Mouse (Mus musculus): ENCODE results near the gene Serpina1b. TPM values are rescaled to one million over a fixed set of nuclear protein-coding genes. Genes with fewer than 3 reads are reported as not detected.
"Not testable (repeated sequence)": the region's sequence is repeated elsewhere in the genome, so short reads cannot be mapped to it uniquely, and the experiment has no call there.

Gene Serpina1b
- polyA plus RNA-seq, 1 experiment from 2014 or later = 0.50 TPM

- not testable (repeated sequence) for H3K4me3 ChIP-seq (ENCODE audit: low read depth, low read length); ATAC-seq (ENCODE audit: low read depth); H3K27me3 ChIP-seq (ENCODE audit: control insufficient read depth, insufficient read depth, low read length); H3K27ac ChIP-seq (ENCODE audit: low read depth, low read length); H3K9me3 ChIP-seq (ENCODE audit: control insufficient read depth, low read length); H3K9ac ChIP-seq (replicated peaks; ENCODE audit: low read depth, low read length); H3K36me3 ChIP-seq (ENCODE audit: control insufficient read depth, insufficient read depth, low read length); H3K4me1 ChIP-seq (ENCODE audit: control insufficient read depth, insufficient read depth, low read length); H3K4me2 ChIP-seq (ENCODE audit: low read depth, low read length)
- WGBS = 88% methylated on average over 6 of the region's 6 CpGs
Observed at GRCm38 (mm10) chr12:103773246-103773851, 56.8 kb downstream of the Serpina1b start, which contains the start of gene Serpina1d. TSS of gene Serpina1d (minus strand) at chr12:103773592.

GRCm38 (mm10) chr12:103770597-103770996, 59.6 kb downstream of the Serpina1b start:
- H3K27me3 ChIP-seq (ENCODE audit: control insufficient read depth, insufficient read depth, low read length); H3K9me3 ChIP-seq (ENCODE audit: control insufficient read depth, low read length); H3K4me2 ChIP-seq (ENCODE audit: low read depth, low read length); H3K9ac ChIP-seq (replicated peaks; ENCODE audit: low read depth, low read length); H3K27ac ChIP-seq (ENCODE audit: low read depth, low read length); H3K4me1 ChIP-seq (ENCODE audit: control insufficient read depth, insufficient read depth, low read length); H3K36me3 ChIP-seq (ENCODE audit: control insufficient read depth, insufficient read depth, low read length); ATAC-seq (ENCODE audit: low read depth); H3K4me3 ChIP-seq (ENCODE audit: low read depth, low read length): not testable (repeated sequence)
- WGBS = 86% methylated on average over 1 of the region's 1 CpGs

- H3K27ac ChIP-seq (ENCODE audit: low read depth, low read length); H3K9ac ChIP-seq (replicated peaks; ENCODE audit: low read depth, low read length); H3K4me3 ChIP-seq (ENCODE audit: low read depth, low read length); H3K27me3 ChIP-seq (ENCODE audit: control insufficient read depth, insufficient read depth, low read length); H3K9me3 ChIP-seq (ENCODE audit: control insufficient read depth, low read length); H3K4me1 ChIP-seq (ENCODE audit: control insufficient read depth, insufficient read depth, low read length); H3K4me2 ChIP-seq (ENCODE audit: low read depth, low read length); ATAC-seq (ENCODE audit: low read depth); H3K36me3 ChIP-seq (ENCODE audit: control insufficient read depth, insufficient read depth, low read length): not testable (repeated sequence)
- 76% methylated on average over 3 of the region's 3 CpGs for WGBS
Observed at GRCm38 (mm10) chr12:103763083-103763482, 67.1 kb downstream of the Serpina1b start.

GRCm38 (mm10) chr12:103760316-103760715, 69.9 kb downstream of the Serpina1b start:
- not testable (repeated sequence) for H3K9me3 ChIP-seq (ENCODE audit: control insufficient read depth, low read length); H3K4me2 ChIP-seq (ENCODE audit: low read depth, low read length); H3K4me3 ChIP-seq (ENCODE audit: low read depth, low read length); H3K36me3 ChIP-seq (ENCODE audit: control insufficient read depth, insufficient read depth, low read length); H3K9ac ChIP-seq (replicated peaks; ENCODE audit: low read depth, low read length); H3K4me1 ChIP-seq (ENCODE audit: control insufficient read depth, insufficient read depth, low read length); H3K27ac ChIP-seq (ENCODE audit: low read depth, low read length); H3K27me3 ChIP-seq (ENCODE audit: control insufficient read depth, insufficient read depth, low read length); ATAC-seq (ENCODE audit: low read depth)
- WGBS = 92% methylated on average over 3 of the region's 3 CpGs

- H3K9me3 ChIP-seq (ENCODE audit: control insufficient read depth, low read length); H3K4me1 ChIP-seq (ENCODE audit: control insufficient read depth, insufficient read depth, low read length); ATAC-seq (ENCODE audit: low read depth); H3K4me2 ChIP-seq (ENCODE audit: low read depth, low read length); H3K36me3 ChIP-seq (ENCODE audit: control insufficient read depth, insufficient read depth, low read length); H3K4me3 ChIP-seq (ENCODE audit: low read depth, low read length); H3K9ac ChIP-seq (replicated peaks; ENCODE audit: low read depth, low read length); H3K27me3 ChIP-seq (ENCODE audit: control insufficient read depth, insufficient read depth, low read length); H3K27ac ChIP-seq (ENCODE audit: low read depth, low read length): not testable (repeated sequence)
- WGBS = 86% methylated on average over 5 of the region's 5 CpGs
Observed at GRCm38 (mm10) chr12:103745957-103746356, 84.2 kb downstream of the Serpina1b start.

- not testable (repeated sequence) for H3K27me3 ChIP-seq (ENCODE audit: control insufficient read depth, insufficient read depth, low read length); H3K9me3 ChIP-seq (ENCODE audit: control insufficient read depth, low read length); H3K4me1 ChIP-seq (ENCODE audit: control insufficient read depth, insufficient read depth, low read length); H3K4me3 ChIP-seq (ENCODE audit: low read depth, low read length); H3K27ac ChIP-seq (ENCODE audit: low read depth, low read length); H3K9ac ChIP-seq (replicated peaks; ENCODE audit: low read depth, low read length); H3K4me2 ChIP-seq (ENCODE audit: low read depth, low read length); H3K36me3 ChIP-seq (ENCODE audit: control insufficient read depth, insufficient read depth, low read length); ATAC-seq (ENCODE audit: low read depth)
- WGBS = 87% methylated on average over 5 of the region's 6 CpGs
Observed at GRCm38 (mm10) chr12:103737791-103738580, 92.2 kb downstream of the Serpina1b start.

GRCm38 (mm10) chr12:103735566-103735965, 94.6 kb downstream of the Serpina1b start:
- H3K4me1 ChIP-seq (ENCODE audit: control insufficient read depth, insufficient read depth, low read length); H3K4me3 ChIP-seq (ENCODE audit: low read depth, low read length); H3K9ac ChIP-seq (replicated peaks; ENCODE audit: low read depth, low read length); H3K27me3 ChIP-seq (ENCODE audit: control insufficient read depth, insufficient read depth, low read length); H3K27ac ChIP-seq (ENCODE audit: low read depth, low read length); H3K4me2 ChIP-seq (ENCODE audit: low read depth, low read length); H3K9me3 ChIP-seq (ENCODE audit: control insufficient read depth, low read length); H3K36me3 ChIP-seq (ENCODE audit: control insufficient read depth, insufficient read depth, low read length); ATAC-seq (ENCODE audit: low read depth): not testable (repeated sequence)
- WGBS = 96% methylated on average over 4 of the region's 4 CpGs

GRCm38 (mm10) chr12:103735101-103735500, 95.1 kb downstream of the Serpina1b start:
- H3K4me1 ChIP-seq (ENCODE audit: control insufficient read depth, insufficient read depth, low read length); H3K36me3 ChIP-seq (ENCODE audit: control insufficient read depth, insufficient read depth, low read length); H3K4me2 ChIP-seq (ENCODE audit: low read depth, low read length); ATAC-seq (ENCODE audit: low read depth); H3K9me3 ChIP-seq (ENCODE audit: control insufficient read depth, low read length); H3K4me3 ChIP-seq (ENCODE audit: low read depth, low read length); H3K9ac ChIP-seq (replicated peaks; ENCODE audit: low read depth, low read length); H3K27me3 ChIP-seq (ENCODE audit: control insufficient read depth, insufficient read depth, low read length); H3K27ac ChIP-seq (ENCODE audit: low read depth, low read length): not testable (repeated sequence)
- 90% methylated on average over 4 of the region's 4 CpGs for WGBS

GRCm38 (mm10) chr12:103711537-103711936, 118.6 kb downstream of the Serpina1b start:
- no peak overlapping the region for H3K9ac ChIP-seq (replicated peaks; ENCODE audit: low read depth, low read length)
- no peaks in the 10 kb centered on the region for H3K9me3 ChIP-seq (ENCODE audit: control insufficient read depth, low read length)
- ATAC-seq (ENCODE audit: low read depth) = no peak
- no peaks in the 10 kb centered on the region for H3K4me1 ChIP-seq (ENCODE audit: control insufficient read depth, insufficient read depth, low read length)
- H3K36me3 ChIP-seq (ENCODE audit: control insufficient read depth, insufficient read depth, low read length) = no peaks in the 10 kb centered on the region
- H3K4me2 ChIP-seq (ENCODE audit: low read depth, low read length) = no peak overlapping the region
- no peaks in the 10 kb centered on the region for H3K27me3 ChIP-seq (ENCODE audit: control insufficient read depth, insufficient read depth, low read length)
- WGBS = 81% methylated on average over 3 of the region's 3 CpGs
- no peak overlapping the region for H3K27ac ChIP-seq (ENCODE audit: low read depth, low read length)
- no peak overlapping the region for H3K4me3 ChIP-seq (ENCODE audit: low read depth, low read length)

All from neural tube, embryonic 14.5 days (tissue).